Mouse (Mus musculus) macrophage (primary cell): Measurements from ENCODE around the gene Trim7. TPM values are rescaled to one million over a fixed set of nuclear protein-coding genes. Genes with fewer than 3 reads are reported as not detected.

ENCODE experiments used
- polyA plus RNA-seq: library from polyadenylated mRNA; stranded (reverse); fragments of 250-400 nt; gene quantifications from 3 replicates; pipeline ENCODE4 v1.2.4, GENCODE M21; 2018; ENCODE audit warnings: inconsistent platforms

Gene Trim7
- polyA plus RNA-seq, 1 experiment from 2014 or later = 1.1 TPM

Other genes starting within 250 kb of the Trim7 start
- 321 to 741 TPM (median 672 TPM) in 3 replicates for gene Rack1, start 25.8 kb upstream of the Trim7 start, polyA plus RNA-seq
- gene Trim41, start 8.8 kb upstream of the Trim7 start, polyA plus RNA-seq = 40.1 to 48.8 TPM (median 47.2 TPM) in 3 replicates
- gene Gm12184, start 515 bp downstream of the Trim7 start, polyA plus RNA-seq = 0.75 to 2.7 TPM (median 1.7 TPM) in 3 replicates
- 118 to 323 TPM (median 130 TPM) in 3 replicates for gene Irgm1, start 45.5 kb downstream of the Trim7 start, polyA plus RNA-seq
- 43.5 to 99.6 TPM (median 62.6 TPM) in 3 replicates for gene Gm5431, start 76.1 kb downstream of the Trim7 start, polyA plus RNA-seq
- 12.3 to 45.7 TPM (median 19.2 TPM) in 3 replicates for gene Psme2b, start 120.0 kb downstream of the Trim7 start, polyA plus RNA-seq
- 1.7 to 2.7 TPM (median 2.5 TPM) in 3 replicates for gene Olfr56, start 152.7 kb downstream of the Trim7 start, polyA plus RNA-seq
- 13.0 to 45.0 TPM (median 18.5 TPM) in 3 replicates for gene 9930111J21Rik1, start 153.3 kb downstream of the Trim7 start, polyA plus RNA-seq
- 0.58 to 2.3 TPM (median 0.77 TPM) in 3 replicates for gene Gm12185, start 166.1 kb downstream of the Trim7 start, polyA plus RNA-seq
- 0.63 to 6.2 TPM (median 1.7 TPM) in 3 replicates for gene Tgtp1, start 168.0 kb downstream of the Trim7 start, polyA plus RNA-seq
- gene 9930111J21Rik2, start 225.1 kb downstream of the Trim7 start, polyA plus RNA-seq = 39.3 to 117 TPM (median 92.6 TPM) in 3 replicates
- 27.3 to 134 TPM (median 32.0 TPM) in 3 replicates for gene Tgtp2, start 238.1 kb downstream of the Trim7 start, polyA plus RNA-seq